Mouse (Mus musculus) bone marrow, adult 2 months (tissue): ENCODE results near the gene Zfp346.

Experiments used
- CTCF ChIP-seq: fragments of 200-500 bp; IDR thresholded peaks from 2 replicates; pipeline ENCODE4 v1.5.1; 2011; ENCODE audit warnings: low read length, control low read depth; ENCODE audit not compliant: control insufficient read depth, insufficient read depth
- POLR2A ChIP-seq: fragments of 200-500 bp; IDR thresholded peaks from 2 replicates; pipeline ENCODE4 v1.6.1; 2011; ENCODE audit warnings: low read depth, mild to moderate bottlenecking, control low read depth, low read length, borderline replicate concordance; ENCODE audit not compliant: control insufficient read depth

DNA sequence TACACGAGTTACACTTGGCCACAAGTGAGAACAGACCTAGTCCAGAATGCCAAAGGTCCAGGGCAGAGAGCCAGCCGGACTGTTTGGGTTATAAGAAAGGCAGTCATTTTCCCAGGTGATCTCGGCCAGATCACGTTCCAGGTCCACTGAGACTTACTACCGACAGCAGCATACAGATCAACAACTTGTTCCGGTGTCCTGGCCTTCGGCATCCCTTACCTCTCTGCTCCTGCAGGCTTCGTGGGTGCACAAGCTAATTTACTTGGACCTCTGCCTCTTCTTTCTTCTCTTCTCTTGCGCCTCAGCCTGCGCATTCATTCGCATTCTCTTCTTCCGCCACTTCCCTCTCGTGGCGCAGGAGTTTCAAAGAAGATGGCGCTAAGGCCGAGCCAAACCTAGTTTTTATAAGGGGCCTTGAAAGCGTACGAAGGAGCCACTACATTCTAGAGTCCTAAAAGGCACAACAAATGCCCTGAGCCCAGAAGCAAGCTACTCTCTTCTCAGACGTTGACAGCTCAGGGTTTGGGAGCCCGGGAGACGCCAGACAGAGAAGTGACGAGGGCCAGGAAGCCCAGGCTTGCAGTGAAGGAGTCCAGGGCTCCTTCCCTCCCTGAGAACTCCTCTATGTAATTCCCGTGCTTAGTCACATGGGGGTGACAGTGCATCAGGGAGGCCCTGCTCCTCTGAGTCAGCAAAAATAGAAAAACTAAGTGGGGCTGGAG, 77.2 kb downstream of the Zfp346 start:
- TF ChIP-seq POLR2A = no peak
- TF ChIP-seq CTCF = peak; percentile 69
